Mouse (Mus musculus) urinary bladder, postnatal 10 days (tissue): ENCODE data around the gene Slc45a1.
A peak's percentile ranks its signal among the peaks of the same experiment; 100 is the strongest.

ENCODE experiments used
- DNase-seq: peaks from one replicate; pipeline ENCODE4 v3.0.0; 2022; ENCODE audit warnings: low spot score

The Slc45a1 gene

DNA sequence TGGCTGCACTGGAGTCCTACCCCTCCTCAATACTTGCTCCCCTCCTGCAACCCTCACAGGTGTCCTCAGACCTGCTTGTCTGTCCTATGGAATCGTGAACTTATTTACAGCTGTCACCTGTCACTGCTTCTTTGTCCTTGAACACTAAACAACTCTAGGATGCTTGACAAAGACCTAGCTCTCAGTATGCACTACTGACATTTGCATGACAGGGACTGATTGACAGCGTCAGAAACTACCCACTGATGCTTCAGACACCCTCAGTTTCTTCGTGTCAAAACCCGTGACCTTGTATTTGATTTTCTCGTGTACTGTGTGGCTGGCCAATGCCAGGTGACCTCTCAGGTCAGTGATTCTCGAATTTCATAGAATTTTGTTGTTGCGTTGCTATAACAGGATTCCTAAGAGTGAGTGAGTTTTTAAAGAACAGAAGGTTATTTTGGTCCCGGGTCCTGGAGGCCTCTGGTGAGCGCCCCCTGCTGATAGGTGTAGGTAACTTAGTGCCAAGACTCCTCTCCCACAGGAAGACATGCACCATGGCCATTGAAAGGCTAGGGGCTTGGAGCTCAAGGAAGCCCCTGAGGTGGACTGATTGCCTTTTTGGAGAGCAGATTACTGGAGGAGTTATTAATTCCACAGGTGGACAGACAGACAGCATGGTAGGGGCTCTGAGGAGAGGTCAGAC is 8.1 kb upstream of the Slc45a1 start:
- DNase-seq = no peak

DNA sequence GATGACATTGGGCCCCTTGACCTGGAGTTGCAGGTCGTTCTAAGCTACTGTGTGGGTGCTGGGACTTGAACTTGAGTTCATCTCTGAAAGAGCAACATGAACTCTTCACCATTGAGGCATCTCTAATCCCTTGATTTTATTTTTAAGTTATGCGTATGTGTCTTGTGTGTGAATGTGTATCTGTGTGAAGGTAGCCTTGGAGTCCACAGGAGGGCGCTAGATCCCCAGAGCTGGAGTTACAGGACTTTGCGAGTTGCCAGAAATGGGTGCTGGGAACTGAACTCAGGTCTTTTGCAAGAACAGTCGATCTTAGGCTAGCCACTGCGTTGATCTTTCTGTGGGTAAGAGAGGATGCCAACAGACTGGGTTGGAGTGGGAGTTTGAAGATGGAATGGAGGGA is 4.5 kb upstream of the Slc45a1 start:
- no peak for DNase-seq

DNA sequence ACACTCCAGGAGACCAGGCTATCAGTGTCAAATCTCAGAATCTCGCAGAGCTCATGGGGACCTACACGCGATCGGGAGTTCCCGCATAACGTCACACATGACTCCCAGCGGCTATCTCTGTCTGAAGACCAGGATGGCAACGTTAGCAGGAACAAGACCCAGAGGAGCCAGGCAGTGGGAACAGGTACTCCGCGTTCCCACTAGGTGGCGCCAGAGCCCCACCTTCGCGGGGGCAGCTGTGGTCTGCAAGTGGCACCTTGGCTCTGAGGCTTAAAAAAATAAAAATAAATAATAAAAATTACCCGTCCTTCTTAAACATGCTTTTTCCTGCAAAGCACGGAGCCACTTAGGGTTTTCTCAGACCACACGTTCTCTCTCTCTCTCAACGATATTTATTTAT is 4.0 kb upstream of the Slc45a1 start:
- peak; percentile 53 for DNase-seq

DNA sequence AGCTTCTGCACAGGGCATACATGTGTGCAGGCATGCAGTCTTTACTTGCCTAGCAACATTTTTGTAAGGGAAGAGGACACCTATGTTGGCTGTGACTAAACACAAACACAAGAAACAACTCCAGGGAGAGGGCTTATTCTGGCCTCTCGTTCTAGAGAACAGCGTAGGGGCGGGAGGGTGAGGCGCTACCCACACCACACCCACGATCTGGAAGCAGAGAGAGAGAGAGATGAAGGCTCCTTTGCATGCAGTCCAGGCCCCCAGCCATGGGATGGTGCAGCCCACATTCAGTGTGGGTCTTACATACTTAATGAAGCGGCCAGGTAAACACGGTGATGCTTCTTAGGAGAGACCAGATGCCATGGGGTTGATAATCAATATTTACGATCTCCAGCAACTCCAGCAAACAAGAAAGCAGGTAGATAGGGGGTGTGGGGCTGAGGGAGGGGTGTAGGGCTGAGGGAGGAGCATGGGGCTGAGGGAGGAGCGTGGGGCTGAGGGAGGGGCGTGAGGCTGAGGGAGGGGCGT is 1.2 kb upstream of the Slc45a1 start:
- no peak for DNase-seq

DNA sequence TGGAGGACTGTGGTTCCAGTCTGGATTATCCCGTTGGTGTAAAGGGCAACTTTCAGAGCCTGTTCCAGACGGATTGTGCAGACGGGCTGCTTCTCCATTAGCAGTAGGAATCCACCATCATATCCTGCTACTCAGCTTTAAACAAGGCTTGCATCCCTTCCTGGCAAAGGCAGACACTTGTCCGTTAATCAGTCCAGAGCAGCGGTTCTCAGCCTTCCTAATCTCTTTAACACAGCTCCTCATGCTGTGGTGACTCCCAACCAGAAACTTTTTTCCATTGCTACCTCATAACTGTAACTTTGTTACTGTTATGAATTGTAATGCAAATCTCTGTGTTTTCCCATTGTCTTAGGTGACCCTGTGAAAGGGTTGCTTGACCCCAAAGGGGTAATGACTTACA is 2.6 kb downstream of the Slc45a1 start:
- DNase-seq = no peak

DNA sequence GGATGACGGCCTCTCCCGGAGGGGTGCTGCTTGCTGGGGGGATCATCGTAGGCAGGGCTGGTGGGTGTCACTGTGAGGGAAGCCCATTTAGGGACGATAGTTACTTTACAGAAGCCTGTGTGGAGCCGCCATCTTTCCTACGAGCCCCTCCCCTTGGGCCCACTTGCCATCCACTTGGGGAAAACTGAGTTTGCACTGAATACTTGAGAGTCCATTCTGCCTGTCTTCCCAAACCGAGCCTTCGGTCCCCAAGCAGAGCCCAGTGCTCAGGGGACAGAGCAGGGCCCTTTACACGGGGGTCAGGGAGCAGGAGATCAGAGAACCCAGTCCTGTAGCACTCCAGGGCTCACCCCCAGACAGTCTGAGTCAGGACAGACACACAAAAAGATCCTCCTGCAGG is 7.7 kb downstream of the Slc45a1 start:
- no peak for DNase-seq

DNA sequence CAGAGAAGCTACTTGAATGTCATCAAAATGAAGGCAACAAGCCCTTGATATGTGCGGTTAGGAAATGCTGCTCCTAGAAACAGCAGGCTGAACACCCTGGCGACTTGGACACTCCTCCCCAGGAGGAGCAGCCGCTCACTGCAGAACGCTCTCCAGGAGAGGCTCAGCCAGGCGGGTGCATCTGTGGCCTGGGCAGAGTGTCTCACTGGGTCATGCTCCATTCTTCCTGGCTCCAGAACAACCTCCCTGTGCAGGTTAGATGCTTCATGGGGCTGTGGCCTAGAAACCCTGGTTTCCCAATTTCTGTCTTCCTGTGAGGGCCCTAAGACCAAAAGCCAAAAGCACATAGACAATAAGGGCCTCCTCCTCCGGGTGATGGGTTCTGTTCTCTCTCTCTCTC is 15.3 kb downstream of the Slc45a1 start:
- DNase-seq = no peak

DNA sequence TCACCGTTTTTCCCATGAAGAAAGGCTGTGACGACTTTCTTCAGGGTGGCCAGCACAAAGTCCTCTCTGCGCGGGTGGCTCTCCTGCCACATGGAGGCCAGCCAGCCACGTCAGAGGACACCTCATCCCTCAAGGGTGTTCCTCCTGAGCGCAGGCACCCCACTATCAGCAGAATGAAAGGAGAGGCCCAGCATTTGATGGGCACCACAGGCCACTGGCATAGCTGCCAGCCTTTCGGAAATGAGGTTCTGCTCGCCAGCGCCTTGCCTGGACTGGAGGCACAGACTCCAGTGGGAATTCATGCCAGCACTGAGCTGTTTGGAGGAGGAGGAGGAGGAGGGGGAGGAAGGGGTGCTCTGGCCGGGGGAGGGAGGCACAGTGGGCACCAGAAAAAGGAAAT is 16.4 kb downstream of the Slc45a1 start:
- DNase-seq = no peak

DNA sequence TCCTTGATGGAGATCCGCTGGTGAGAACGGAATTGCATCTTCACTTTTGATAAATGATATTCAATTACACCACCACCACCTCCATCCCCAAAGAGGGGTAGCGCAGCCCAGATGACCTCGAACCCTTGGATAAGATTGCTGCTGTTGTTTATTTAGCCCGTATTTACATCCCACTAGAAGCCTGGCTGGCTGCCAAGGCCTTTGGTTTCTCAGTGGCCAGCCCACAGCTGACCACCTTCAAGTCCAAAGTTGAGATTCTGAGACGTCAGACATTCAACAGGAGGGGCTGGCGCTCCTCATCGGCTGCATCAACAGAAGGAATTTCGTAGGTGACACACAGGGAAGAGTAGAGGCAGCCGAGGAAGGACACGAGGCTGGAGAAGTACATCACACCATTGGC is 22.7 kb downstream of the Slc45a1 start:
- no peak for DNase-seq

DNA sequence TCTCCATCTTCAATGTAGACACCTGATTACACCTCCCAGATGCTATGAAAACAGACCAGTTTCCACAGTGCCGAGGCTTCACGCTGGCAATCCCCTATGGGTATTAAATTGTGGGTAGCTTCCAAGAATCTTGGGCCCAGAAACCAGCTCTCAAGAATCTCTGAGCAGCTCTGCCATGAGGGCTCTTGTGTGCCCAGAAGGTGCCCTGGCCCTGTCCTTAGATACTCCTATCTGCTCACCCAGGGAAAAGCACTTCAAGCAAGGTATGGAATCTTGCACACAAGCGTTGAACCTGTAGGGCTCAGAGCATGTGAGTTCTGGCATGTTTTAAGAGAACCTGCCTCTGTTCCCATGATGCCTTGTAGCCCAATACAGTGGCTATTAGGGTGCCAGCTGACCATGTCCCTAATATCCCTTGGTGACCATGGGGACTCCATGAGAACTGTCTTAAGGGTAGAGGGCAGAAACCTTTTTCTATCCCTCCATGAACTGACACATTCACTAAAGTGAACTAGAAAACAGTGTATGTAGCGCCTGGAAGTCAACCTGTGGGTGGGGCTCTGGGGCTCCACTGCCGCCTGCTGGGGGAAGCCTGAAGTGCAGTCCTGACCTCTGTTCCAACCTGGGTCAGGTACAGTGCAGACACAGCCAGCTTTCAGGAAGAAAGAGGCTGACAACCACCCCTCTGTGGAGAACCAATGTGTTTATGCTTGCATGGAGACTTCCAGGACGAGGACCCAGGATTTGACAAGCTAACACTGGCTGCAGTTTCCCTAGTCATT is 25.8 kb downstream of the Slc45a1 start:
- DNase-seq = no peak

DNA sequence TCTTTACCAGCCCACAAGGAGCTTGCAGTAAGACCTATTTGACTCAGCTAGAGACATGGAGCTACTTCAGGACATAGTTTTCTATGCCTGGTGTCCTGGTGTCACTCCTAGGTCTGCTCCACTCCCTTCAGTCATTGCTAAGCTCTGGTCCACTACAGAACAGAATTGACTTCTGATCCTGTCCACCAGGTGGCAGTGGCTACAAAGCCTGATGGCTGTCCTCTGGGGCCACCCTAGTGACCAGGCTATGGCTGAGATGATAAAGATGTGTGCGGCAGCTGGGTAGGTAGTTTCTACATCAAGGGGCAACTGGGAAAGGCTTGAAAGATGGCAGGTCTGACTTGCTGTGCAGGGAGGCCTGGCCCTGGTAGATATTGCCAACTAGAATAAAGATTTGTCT is 26.5 kb downstream of the Slc45a1 start:
- no peak for DNase-seq

DNA sequence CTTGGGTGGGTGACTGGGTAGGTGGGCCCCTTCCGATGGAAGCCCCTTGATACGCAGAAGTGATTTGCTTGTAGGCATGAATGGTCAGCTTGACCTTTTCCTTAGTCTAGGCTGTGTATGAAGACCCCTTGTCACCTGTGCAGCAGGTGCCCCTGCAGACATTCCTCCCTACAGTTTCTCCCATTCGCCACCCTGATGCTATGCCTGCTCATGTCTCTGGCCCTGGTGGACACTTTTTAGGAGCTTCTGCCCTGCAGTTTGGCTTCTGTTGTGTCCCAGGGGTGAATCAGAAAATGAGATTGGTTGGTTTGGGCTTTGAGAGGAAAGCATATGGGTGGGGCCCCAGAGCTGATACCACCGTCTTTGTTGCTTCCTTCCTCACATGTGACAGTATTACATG is 27.0 kb downstream of the Slc45a1 start:
- no peak for DNase-seq

DNA sequence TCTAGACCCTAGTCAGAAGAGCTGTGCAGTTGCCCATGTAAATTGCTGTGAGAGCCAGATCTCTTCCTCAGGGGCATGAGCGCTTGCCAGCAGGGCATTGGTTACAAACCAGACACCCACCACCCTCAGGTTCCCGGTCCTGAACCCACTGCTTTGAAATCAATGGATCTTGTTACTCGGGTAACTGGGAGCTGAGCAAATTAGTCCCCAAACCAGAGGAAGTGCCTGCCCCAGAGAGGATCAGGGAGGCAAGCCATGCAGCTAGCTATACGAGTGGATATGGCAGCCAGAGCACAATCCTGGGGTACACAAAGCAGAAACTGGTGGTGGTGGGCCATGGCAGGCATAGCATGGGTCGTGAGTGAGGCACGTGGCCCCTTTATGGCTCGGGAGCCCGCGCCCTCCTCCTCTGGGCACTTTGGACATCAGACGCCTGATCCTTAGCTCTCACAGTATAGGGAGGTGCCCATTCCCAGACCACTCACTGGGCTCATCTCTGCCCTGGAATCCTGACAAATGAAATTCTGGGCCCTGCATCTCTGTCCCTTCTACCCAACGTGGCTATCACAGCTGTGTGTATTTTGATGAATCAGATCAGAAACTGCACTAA is 27.7 kb downstream of the Slc45a1 start:
- DNase-seq = no peak

DNA sequence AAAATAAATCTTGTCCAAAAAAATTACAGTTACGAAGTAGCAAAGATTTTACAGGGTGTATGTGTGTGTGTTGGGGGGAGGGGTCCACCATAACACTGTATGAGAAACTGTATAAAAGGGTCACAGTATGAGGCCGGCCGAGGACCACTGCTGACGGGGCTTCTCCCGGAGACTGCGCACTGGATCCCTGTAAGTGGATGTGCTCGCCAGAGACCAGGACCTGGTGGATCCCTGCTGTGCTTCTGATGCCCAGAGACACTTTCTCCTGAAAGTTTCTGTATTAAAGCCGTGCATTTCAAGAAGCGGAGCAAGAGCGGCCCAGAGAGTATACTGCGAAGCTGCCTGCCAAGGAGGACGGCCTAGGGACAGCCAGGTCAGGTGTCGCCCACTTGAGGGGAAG is 29.3 kb downstream of the Slc45a1 start:
- DNase-seq = no peak

DNA sequence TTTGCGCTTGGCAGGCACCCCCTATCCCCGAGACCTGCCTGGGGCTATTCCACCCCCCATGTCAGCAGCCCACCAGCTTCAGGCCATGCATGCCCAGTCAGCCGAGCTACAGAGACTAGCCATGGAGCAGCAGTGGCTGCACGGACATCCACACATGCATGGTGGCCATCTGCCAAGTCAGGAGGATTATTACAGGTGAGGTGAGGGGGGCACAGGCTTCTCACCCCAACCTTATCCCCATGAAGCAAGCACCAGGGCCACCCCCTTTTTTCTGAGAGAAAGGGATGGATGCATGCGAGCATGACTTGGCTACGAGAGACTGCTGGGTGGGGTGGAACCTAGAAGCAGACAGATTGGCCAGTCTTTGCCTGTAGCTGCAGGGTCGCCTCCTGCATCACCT is 33.0 kb downstream of the Slc45a1 start:
- no peak for DNase-seq

DNA sequence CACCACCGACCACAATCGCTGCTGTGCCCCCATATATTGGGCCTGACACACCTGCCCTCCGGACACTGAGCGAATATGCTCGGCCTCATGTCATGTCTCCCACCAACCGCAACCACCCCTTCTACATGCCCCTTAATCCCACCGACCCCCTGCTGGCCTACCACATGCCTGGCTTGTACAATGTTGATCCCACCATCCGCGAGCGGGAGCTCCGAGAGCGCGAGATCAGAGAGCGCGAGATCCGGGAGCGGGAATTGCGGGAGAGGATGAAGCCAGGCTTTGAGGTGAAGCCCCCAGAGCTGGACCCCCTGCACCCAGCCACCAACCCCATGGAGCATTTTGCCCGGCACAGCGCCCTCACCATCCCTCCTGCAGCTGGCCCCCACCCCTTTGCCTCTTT is 35.1 kb downstream of the Slc45a1 start:
- DNase-seq = no peak

DNA sequence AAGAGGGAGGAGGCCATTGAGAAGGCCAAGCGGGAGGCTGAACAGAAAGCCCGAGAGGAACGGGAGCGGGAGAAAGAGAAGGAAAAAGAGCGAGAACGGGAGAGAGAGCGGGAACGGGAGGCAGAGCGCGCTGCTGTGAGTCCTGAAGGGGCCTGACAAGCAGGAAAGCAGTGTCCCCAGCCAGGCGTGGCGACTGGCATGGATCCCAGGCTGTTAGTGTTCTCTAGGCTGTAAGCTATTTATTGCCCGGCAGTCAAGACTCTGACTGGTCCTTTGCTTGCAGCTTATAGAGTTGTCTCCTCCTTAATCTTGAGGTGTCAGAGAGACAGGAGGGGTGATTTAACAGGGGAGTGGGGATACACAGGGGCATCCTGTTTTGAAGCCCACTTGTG is 35.9 kb downstream of the Slc45a1 start:
- DNase-seq = no peak

DNA sequence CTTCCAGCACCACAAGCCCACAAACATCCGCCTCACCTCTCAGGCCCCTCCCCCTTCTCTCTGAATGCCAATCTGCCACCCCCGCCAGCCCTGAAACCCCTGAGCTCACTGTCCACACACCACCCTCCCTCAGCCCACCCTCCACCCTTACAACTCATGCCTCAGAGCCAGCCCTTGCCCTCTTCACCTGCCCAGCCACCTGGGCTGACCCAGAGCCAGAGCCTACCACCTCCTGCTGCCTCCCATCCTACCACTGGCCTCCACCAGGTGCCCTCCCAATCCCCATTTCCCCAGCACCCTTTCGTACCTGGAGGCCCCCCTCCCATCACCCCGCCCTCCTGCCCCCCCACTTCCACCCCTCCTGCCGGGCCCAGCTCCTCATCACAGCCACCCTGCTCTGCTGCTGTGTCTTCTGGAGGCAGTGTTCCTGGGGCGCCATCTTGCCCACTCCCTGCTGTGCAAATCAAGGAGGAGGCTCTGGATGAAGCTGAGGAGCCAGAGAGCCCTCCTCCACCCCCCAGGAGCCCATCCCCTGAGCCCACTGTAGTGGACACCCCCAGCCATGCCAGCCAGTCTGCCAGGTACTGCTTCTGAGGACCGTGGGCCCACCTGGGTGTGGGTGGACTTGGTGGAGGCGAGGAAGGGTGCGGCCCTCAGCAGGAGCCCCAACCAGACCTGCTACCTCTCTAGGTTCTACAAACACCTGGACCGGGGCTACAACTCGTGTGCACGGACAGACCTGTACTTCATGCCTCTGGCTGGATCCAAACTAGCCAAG is 36.5 kb downstream of the Slc45a1 start:
- no peak for DNase-seq

DNA sequence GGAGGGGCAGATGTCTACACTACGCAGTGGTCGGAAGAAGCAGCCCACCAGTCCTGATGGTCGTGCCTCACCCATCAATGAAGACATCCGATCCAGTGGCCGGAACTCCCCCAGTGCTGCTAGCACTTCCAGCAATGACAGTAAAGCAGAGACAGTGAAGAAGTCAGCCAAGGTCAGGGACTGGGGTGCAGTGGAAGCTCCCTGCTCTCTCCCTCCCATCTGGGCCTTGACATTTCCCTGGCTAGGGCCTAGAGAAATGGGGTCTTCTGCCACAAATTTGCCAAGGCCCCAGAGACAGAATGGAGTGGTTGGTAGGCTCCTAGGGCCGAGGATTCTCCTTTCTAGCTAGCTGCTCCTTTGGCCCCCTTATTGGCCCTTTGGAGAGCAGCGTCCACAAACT is 38.3 kb downstream of the Slc45a1 start:
- DNase-seq = no peak

DNA sequence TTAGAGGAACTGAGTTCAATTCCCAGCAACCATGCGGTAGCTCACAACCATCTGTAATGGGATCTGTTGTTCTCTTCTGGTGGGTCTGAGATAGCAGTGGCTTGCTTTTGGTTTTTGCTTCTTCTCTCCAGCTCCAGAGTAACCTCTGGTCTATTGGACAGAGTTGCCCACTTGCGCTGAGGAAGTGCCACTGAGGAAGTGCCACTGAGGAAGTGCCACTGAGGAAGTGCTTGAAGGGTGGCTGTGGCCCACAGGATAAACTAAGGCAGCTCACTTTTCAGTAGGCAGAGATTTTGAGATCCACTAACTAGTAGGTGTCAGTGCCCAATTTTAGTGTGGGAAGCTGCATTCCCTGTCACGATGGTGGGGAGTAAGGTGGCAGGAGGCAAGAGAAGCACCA is 43.3 kb downstream of the Slc45a1 start:
- DNase-seq = no peak

DNA sequence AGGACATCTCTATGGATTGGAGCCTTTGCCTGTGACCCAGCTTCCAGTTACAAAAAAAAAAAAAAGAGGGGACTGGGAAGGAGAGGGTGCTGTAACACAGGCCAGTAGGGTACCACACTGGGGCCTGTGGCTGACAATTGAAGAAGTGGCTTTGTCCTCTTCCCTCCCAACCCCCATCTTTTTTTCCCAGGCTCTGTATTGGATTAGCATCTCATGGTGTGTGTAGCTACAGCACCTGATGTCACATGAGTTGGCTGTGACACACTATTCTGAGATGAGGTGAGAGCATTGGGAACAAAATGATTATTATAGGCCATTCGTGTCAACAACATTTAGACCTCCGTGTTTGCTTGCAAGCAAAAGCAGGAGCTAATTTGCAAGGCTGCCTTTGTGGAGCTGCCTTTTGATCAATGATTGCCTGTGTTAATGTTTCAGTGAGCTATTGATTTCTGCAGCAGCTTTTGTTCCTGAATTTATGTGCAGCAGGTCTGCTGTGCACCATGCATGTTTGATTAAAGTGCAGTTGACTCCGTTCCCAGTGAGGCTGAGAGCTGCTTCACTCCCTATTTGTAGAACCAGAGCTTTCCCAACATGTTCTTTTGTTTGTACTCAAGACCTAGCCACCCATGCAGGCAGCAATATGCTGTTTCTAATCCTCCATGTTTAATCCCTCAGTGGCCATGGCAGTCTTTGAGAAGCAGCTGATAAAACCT is 45.4 kb downstream of the Slc45a1 start:
- DNase-seq = no peak

DNA sequence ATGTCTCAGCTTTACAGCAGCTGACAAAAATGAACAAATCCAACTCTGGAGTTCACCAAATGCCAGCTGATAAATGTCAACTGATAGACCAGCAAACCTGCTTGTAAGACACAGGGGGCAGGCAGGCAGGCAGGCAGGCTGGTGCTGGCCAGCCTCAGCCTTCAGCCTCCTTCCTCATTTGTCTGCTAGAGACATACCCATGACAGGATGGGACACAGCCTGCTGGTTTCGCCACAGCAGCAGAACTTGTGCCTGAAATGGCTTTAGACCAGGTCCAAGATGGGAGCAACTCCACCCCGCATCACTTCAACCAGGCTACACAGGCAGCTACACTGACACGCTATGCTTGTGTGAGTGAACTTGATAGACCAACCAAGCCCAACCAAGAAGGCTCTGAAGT is 46.2 kb downstream of the Slc45a1 start:
- no peak for DNase-seq
